Mouse (Mus musculus): ENCODE data around the gene Map4k3. TPM values are rescaled to one million over a fixed set of nuclear protein-coding genes. Genes with fewer than 3 reads are reported as not detected.

The Map4k3 gene
- polyA plus RNA-seq, 1 experiment from 2014 or later, result 28.2 TPM

Other genes starting within 250 kb of the Map4k3 start
- gene Sos1, start 248.0 kb downstream of the Map4k3 start, polyA plus RNA-seq (2014; fragmentation: Nextera tagmentation; extraction: Ambion mirVana), result 8.6 and 8.9 TPM in 2 replicates
- gene Cdkl4, start 150.7 kb downstream of the Map4k3 start, polyA plus RNA-seq (2014; fragmentation: Nextera tagmentation; extraction: Ambion mirVana), result 1.4 and 2.0 TPM in 2 replicates
- 12.8 and 14.2 TPM in 2 replicates for gene Tmem178, start 216.1 kb upstream of the Map4k3 start, polyA plus RNA-seq (2014; fragmentation: Nextera tagmentation; extraction: Ambion mirVana)